Mouse (Mus musculus): ENCODE results near the gene Cd55b.
"Not testable (repeated sequence)": the region's sequence is repeated elsewhere in the genome, so short reads cannot be mapped to it uniquely, and the experiment has no call there.

Gene Cd55b

DNA sequence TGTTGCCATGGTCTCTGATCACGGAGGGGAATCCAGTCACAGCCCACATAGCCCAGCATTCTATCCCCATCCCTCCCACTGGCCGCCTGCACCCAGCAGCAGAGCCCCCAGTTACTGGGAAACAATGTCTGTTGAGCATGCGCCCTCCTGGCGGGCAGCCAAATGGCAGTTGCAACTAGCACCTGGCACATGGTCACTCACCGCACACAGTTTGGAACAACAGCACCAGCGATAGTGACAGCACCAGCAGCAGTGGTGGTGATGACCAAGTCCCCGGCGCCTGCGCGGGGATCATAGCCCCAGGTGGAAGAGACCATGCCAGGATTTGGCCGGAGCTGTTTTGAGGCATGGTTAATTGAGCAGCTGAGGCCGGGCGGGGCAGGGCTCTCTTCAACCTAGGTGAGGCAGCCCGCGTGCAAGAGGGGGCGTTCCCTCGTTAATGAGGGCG lies at the start of gene Cd55b:
TSS of gene Cd55b (minus strand) at position 346 of the 448 bp plus-strand sequence.
- CTCF ChIA-PET = no interaction called here
- POLR2A ChIA-PET = no interaction called here

- ChIA-PET CTCF (no interaction called here), POLR2A (interaction anchor here in 1 of 4 experiments (0.6 kb wide), 2 partner anchors 141 to 537 kb away, joined by 3 read pairs; no protein-coding TSS in a partner anchor)
Observed at GRCm38 (mm10) chr1:130470074-130470473, 47.3 kb upstream of the Cd55b start.

GRCm38 (mm10) chr1:130467453-130467852 lies 44.6 kb upstream of the Cd55b start:
- ChIA-PET POLR2A (interaction anchor here in 1 of 4 experiments (1.4 kb wide), 1 partner anchor 23 kb away, joined by 3 read pairs; no protein-coding TSS in a partner anchor), CTCF (interaction anchor here in 1 of 4 experiments (1.3 kb wide), 1 partner anchor 170 kb away, joined by 3 read pairs; no protein-coding TSS in a partner anchor)

DNA sequence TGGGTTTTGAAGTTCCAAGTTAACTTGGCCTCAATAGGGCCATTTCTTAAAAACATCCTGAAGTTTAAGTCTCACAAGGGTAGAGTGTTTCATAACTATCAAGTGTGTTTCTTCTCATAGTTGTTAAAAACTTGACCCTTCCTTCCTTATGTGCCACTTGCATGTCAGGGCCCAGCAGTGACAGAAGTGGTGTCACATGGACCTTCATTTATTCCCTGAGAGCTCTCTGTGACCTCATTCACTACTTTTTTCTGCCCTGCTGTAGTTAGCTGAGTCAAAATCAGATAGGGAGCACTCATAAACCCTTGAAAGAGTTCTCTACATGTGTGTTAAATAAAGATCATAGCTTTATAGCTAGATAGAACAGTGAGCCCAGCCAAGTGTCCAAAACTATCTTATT lies 41.4 kb upstream of the Cd55b start:
- POLR2A ChIA-PET = interaction anchor here in 1 of 4 experiments (1.6 kb wide), 1 partner anchor 8 kb away, joined by 5 read pairs; no protein-coding TSS in a partner anchor
- CTCF ChIA-PET = interaction anchor here in 1 of 4 experiments (1.1 kb wide), 1 partner anchor 10 kb away, joined by 3 read pairs; no protein-coding TSS in a partner anchor

GRCm38 (mm10) chr1:130462867-130463266 lies 40.1 kb upstream of the Cd55b start:
- ChIA-PET CTCF (interaction anchor here in 3 of 4 experiments (0.5 to 1.6 kb wide), 9 partner anchors 11 to 296 kb away, joined by 3 to 8 read pairs (median 3); no protein-coding TSS in a partner anchor), POLR2A (interaction anchor here in 3 of 4 experiments (0.6 to 2.2 kb wide), 27 partner anchors 9 to 1065 kb away, joined by 3 to 9 read pairs (median 4); partner anchors contain the start of genes Gm29427 (in 2 of the 3), AA986860 (in 1 of the 3), Fam72a (in 1 of the 3) and Yod1 (in 1 of the 3))

DNA sequence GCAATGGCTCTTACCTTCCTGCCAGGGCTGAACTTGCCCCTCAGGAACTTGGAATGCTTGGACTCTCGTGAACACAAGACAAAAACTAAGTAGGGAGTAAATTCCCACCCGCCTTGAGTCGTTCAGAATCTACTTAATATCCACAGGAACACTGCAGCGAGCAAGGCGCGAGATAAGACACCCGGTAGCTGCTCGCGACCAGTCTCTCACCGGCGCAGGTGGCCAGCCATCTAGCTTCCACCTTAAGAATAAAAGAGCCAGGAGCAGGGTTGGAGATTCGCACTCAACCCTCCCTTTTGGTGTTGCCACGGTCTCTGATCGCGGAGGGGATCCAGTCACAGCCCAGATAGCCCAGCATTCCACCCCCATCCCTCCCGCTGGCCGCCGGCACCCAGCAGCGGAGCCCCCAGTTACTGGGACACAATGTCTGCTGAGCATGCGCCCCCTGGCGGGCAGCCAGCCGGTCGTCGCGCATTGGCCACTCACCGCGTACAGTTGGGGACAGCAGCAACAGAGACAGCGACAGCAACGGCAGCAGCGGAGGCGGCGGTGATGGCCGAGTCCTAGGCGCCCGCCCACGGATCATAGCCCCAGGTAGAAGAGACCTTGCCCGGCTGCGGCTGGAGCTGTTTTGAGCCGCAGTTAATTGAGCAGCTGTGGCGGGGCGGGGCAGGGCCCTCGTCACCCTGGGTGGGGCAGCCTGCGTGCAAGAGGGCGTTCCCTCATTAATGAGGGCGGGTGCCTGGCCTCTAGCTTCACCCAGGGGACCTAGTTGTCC lies 39.5 kb upstream of the Cd55b start, which contains the start of gene Cd55:
TSS of gene Cd55 (minus strand) at position 661 of the 778 bp plus-strand sequence.
- POLR2A ChIA-PET = interaction anchor here (0.6 to 2.2 kb wide), 27 partner anchors 8 to 1066 kb away, joined by 3 to 9 read pairs (median 4); partner anchors contain the start of genes Gm29427 (in 2 of the 4), AA986860 (in 1 of the 4), Fam72a (in 1 of the 4) and Yod1 (in 1 of the 4)
- CTCF ChIA-PET = interaction anchor here in 3 of 4 experiments (0.5 to 1.6 kb wide), 12 partner anchors 12 to 296 kb away, joined by 3 to 8 read pairs (median 3); no protein-coding TSS in a partner anchor

- POLR2A ChIA-PET = no interaction called here
- CTCF ChIA-PET = interaction anchor here in 1 of 4 experiments (1.0 kb wide), 1 partner anchor 83 kb away, joined by 3 read pairs; no protein-coding TSS in a partner anchor
Observed at GRCm38 (mm10) chr1:130455111-130455510, 32.3 kb upstream of the Cd55b start.

DNA sequence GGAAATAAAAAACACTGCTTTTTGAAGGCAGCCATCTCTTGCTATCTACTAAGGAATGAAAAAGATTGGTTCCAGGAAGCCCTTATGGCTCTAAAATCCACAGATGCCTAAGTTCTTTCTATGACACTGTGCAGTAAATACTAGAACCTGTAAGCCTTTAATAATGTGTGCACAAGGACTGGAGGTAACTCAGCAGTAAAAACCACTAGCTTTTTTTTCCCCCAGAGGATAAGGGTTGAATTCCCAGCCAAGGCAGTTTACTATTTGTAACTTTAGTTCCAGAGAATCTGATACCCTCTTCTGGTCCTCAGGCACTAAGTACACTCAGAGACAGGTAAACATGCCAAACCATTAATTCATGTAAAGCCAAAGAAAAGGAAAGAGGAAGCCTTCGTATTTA lies 20.1 kb upstream of the Cd55b start:
- CTCF ChIA-PET = interaction anchor here in 1 of 4 experiments (1.1 kb wide), 1 partner anchor 20 kb away, joined by 3 read pairs; the partner anchor contains the start of gene Cd55
- POLR2A ChIA-PET = not testable (repeated sequence)

GRCm38 (mm10) chr1:130430920-130431319 lies 8.1 kb upstream of the Cd55b start:
- POLR2A ChIA-PET = no interaction called here
- CTCF ChIA-PET = no interaction called here

DNA sequence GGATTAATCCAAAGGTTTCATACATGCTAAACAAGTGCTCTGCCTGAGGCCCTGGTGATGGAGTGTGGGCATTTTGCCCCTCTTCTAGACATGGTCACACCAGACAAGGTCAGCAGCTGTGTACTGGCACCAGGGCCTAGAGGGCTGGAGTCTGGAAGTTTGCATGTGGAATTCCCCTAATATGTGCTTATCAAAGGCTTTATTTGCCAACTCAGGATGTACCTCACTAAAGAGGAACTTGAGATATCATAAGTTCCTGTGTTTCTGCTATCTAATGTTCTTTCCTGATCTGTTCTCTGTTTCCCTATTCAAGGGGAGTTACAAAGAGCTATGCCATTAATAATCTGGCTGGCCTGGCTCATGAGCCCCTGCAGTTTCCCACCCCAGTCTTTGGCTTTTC lies 5.9 kb upstream of the Cd55b start:
- CTCF ChIA-PET = not testable (repeated sequence)

GRCm38 (mm10) chr1:130427175-130427853 lies 4.5 kb upstream of the Cd55b start:
- CTCF ChIA-PET, POLR2A ChIA-PET: not testable (repeated sequence)

More for the DNA sequence above, 5.9 kb upstream of the Cd55b start:
- POLR2A ChIA-PET = not testable (repeated sequence)

DNA sequence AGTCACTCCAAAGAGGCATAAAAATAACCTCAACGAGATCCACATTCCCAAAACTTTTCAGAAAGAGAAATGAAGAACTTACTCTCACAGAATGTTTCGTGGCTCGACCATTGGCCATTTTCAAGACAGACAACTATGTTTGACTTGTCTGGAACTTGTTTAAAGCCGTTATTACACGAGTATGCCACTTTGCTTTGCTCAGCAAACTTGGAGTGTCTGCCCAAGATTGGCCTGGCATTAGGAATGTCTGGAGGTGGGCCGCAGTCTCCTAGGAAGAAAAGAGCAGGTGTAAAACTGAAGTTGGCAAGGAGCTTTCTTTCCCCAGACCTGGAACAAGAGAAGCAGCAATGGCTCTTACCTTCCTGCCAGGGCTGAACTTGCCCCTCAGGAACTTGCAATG lies 776 bp downstream of the Cd55b start:
- CTCF ChIA-PET, POLR2A ChIA-PET: not testable (repeated sequence)

GRCm38 (mm10) chr1:130397109-130397508 lies 25.7 kb downstream of the Cd55b start:
- CTCF ChIA-PET, POLR2A ChIA-PET: not testable (repeated sequence)

GRCm38 (mm10) chr1:130387282-130387681 lies 35.5 kb downstream of the Cd55b start:
- CTCF ChIA-PET, POLR2A ChIA-PET: not testable (repeated sequence)

- ChIA-PET POLR2A (no interaction called here), CTCF (no interaction called here)
Observed at GRCm38 (mm10) chr1:130377726-130378429, 44.9 kb downstream of the Cd55b start.

DNA sequence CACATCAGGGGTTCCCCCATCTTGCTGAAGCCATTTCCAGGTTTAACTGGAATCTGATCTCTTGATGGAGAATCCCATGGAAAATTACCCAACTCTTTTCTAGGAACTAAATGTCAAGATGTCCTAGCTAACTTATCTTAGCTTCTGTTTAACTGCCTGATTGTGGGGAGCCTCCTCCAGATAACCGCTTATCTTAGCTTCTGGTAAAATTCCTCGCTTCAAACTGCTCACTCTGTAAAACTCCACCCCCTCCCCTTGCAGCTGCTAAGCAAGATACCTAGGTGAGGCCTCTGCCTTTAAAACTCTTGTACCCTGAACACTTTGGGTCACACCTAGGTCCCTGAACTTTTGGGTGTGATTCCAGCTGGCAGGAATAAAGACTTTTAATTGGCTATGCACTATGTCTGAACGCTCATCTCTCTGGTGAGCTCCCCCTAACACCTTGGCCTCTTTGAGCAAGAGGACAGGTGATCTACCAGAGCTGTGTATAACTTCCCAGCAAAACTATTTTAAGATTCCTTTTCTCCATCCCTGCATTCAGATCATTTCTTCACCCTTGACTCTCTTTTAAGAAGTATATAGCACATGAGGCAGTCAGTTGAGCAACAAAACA lies 48.5 kb downstream of the Cd55b start:
- ChIA-PET POLR2A (no interaction called here), CTCF (interaction anchor here in 1 of 4 experiments (0.7 kb wide), 1 partner anchor 167 kb away, joined by 3 read pairs; no protein-coding TSS in a partner anchor)

GRCm38 (mm10) chr1:130373398-130374083 lies 49.3 kb downstream of the Cd55b start:
- ChIA-PET POLR2A (no interaction called here), CTCF (interaction anchor here in 2 of 4 experiments (0.6 to 1.5 kb wide), 3 partner anchors 23 to 89 kb away, joined by 4 to 8 read pairs (median 7); partner anchors contain the start of gene Cd55 (in 1 of the 2))
